Mouse (Mus musculus) left cerebral cortex, postnatal 4 days (tissue): ENCODE results near the gene Ckmt1. TPM values are rescaled to one million over a fixed set of nuclear protein-coding genes. Genes with fewer than 3 reads are reported as not detected.
"Not testable (repeated sequence)": the region's sequence is repeated elsewhere in the genome, so short reads cannot be mapped to it uniquely, and the experiment has no call there.

Experiments
- DNase-seq: peaks from one replicate; pipeline ENCODE4 v3.0.0-alpha.2; 2022
- intact Hi-C: fragments of 180-260 bp; cut with DNase I; formaldehyde crosslinking; loops from one replicate; pipeline ENCODE4 v1.15.1; 2025
- total RNA-seq, 2 experiments: library from RNA; stranded (reverse); gene quantifications; 2 replicates each; pipeline ENCODE4 v1.2.3; 2021

The Ckmt1 gene
- total RNA-seq = 100 to 1,000 TPM; 119 to 134 TPM

- intact Hi-C loops = no loop called here
Observed at GRCm38 (mm10) chr2:121357494-121357893, at the start of gene Ckmt1. TSS of gene Ckmt1 (plus strand) at chr2:121357714.

GRCm38 (mm10) chr2:121308997-121309416, 48.5 kb upstream of the Ckmt1 start:
- DNase-seq = no peak
- intact Hi-C loops = no loop called here

More at GRCm38 (mm10) chr2:121357494-121357893, at the start of gene Ckmt1:
- no peak for DNase-seq

- DNase-seq = no peak
- intact Hi-C loops = no loop called here
Observed at GRCm38 (mm10) chr2:121316278-121316677, 41.2 kb upstream of the Ckmt1 start.

- intact Hi-C loops = no loop called here
- DNase-seq = no peak
Observed at GRCm38 (mm10) chr2:121323041-121323440, 34.5 kb upstream of the Ckmt1 start.

GRCm38 (mm10) chr2:121323693-121324470, 33.6 kb upstream of the Ckmt1 start:
- DNase-seq = no peak
- intact Hi-C loops = no loop called here

GRCm38 (mm10) chr2:121329492-121329891, 28.0 kb upstream of the Ckmt1 start:
- no peak for DNase-seq
- intact Hi-C loops = no loop called here

GRCm38 (mm10) chr2:121339057-121339456, 18.5 kb upstream of the Ckmt1 start:
- intact Hi-C loops = no loop called here
- DNase-seq = no peak

GRCm38 (mm10) chr2:121353156-121353555, 4.4 kb upstream of the Ckmt1 start:
- intact Hi-C loops = no loop called here
- no peak for DNase-seq

GRCm38 (mm10) chr2:121354378-121354777, 3.1 kb upstream of the Ckmt1 start:
- DNase-seq = no peak
- intact Hi-C loops = no loop called here

GRCm38 (mm10) chr2:121354820-121355592, 2.5 kb upstream of the Ckmt1 start, which contains the start of gene Ppip5k1:
TSS of gene Ppip5k1 (minus strand) at chr2:121355396.
- DNase-seq = peak; percentile 99
- intact Hi-C loops = no loop called here

- intact Hi-C loops = no loop called here
- no peak for DNase-seq
Observed at GRCm38 (mm10) chr2:121357961-121358360, 447 bp downstream of the Ckmt1 start.

GRCm38 (mm10) chr2:121358381-121358780, 867 bp downstream of the Ckmt1 start:
- intact Hi-C loops = no loop called here
- DNase-seq = peak; percentile 62

- intact Hi-C loops = no loop called here
- no peak for DNase-seq
Observed at GRCm38 (mm10) chr2:121359461-121359860, 1.9 kb downstream of the Ckmt1 start.

GRCm38 (mm10) chr2:121363656-121364055, 6.1 kb downstream of the Ckmt1 start:
- DNase-seq = no peak
- intact Hi-C loops = no loop called here

GRCm38 (mm10) chr2:121368831-121369230, 11.3 kb downstream of the Ckmt1 start:
- intact Hi-C loops = no loop called here
- DNase-seq = peak; percentile 85

GRCm38 (mm10) chr2:121370921-121371320, 13.4 kb downstream of the Ckmt1 start:
- DNase-seq = no peak
- intact Hi-C loops = no loop called here

- intact Hi-C loops = no loop called here
- no peak for DNase-seq
Observed at GRCm38 (mm10) chr2:121372266-121372665, 14.8 kb downstream of the Ckmt1 start.

GRCm38 (mm10) chr2:121374766-121375165, 17.3 kb downstream of the Ckmt1 start:
- no peak for DNase-seq
- intact Hi-C loops = no loop called here

- DNase-seq, intact Hi-C loops: not testable (repeated sequence)
Observed at GRCm38 (mm10) chr2:121386961-121387575, 29.6 kb downstream of the Ckmt1 start, which contains the start of gene Strc. TSS of gene Strc (minus strand) at chr2:121387168.

GRCm38 (mm10) chr2:121396624-121397023, 39.1 kb downstream of the Ckmt1 start:
- DNase-seq = peak; percentile 91
- intact Hi-C loops = loop anchor here (10.0 kb wide), 1 partner anchor 222 kb away; the partner anchor contains the start of genes Tubgcp4 and Zscan29

- no peak for DNase-seq
- intact Hi-C loops = no loop called here
Observed at GRCm38 (mm10) chr2:121403296-121403695, 45.8 kb downstream of the Ckmt1 start.
